Mouse (Mus musculus) spleen, adult 18-20 months (tissue): Measurements from ENCODE around the gene Rnls.
A peak's percentile ranks its signal among the peaks of the same experiment; 100 is the strongest.

Experiments
- DNase-seq, 2 experiments: peaks; one replicate each; pipeline ENCODE4 v3.0.0; 2022; ENCODE audit warnings: mixed read lengths in 2 of 2

Gene Rnls

GRCm38 (mm10) chr19:33259164-33259563 is 132.9 kb downstream of the Rnls start:
- no peak for DNase-seq

GRCm38 (mm10) chr19:33253893-33254292 is 138.2 kb downstream of the Rnls start:
- DNase-seq: no peak

GRCm38 (mm10) chr19:33252226-33252625 is 139.9 kb downstream of the Rnls start:
- no peak for DNase-seq

- DNase-seq: no peak
These were observed 147.9 kb downstream of the Rnls start for GRCm38 (mm10) chr19:33244196-33244595.

GRCm38 (mm10) chr19:33240386-33240785 is 151.7 kb downstream of the Rnls start:
- DNase-seq: no peak

- DNase-seq: no peak
These were observed 159.2 kb downstream of the Rnls start for GRCm38 (mm10) chr19:33232902-33233301.

GRCm38 (mm10) chr19:33231303-33231702 is 160.8 kb downstream of the Rnls start:
- no peak for DNase-seq

GRCm38 (mm10) chr19:33227004-33227403 is 165.1 kb downstream of the Rnls start:
- peak; percentile 24 to 58 for DNase-seq

GRCm38 (mm10) chr19:33225858-33226705 is 166.0 kb downstream of the Rnls start:
- DNase-seq: no peak

- DNase-seq: no peak
These were observed 167.1 kb downstream of the Rnls start for GRCm38 (mm10) chr19:33225002-33225376.

GRCm38 (mm10) chr19:33224181-33225001 is 167.7 kb downstream of the Rnls start:
- no peak for DNase-seq

- no peak for DNase-seq
These were observed 168.3 kb downstream of the Rnls start for GRCm38 (mm10) chr19:33223766-33224165.

- no peak for DNase-seq
These were observed 168.8 kb downstream of the Rnls start for GRCm38 (mm10) chr19:33223276-33223675.

- peak; percentile 45 to 48 for DNase-seq
These were observed 169.4 kb downstream of the Rnls start for GRCm38 (mm10) chr19:33222595-33223223.

GRCm38 (mm10) chr19:33217791-33218300 is 174.2 kb downstream of the Rnls start:
- DNase-seq: no peak

- DNase-seq: no peak
These were observed 182.4 kb downstream of the Rnls start for GRCm38 (mm10) chr19:33209709-33210108.

GRCm38 (mm10) chr19:33207991-33208390 is 184.1 kb downstream of the Rnls start:
- no peak for DNase-seq

- no peak for DNase-seq
These were observed 186.7 kb downstream of the Rnls start for GRCm38 (mm10) chr19:33205389-33205788.

GRCm38 (mm10) chr19:33202422-33202821 is 189.7 kb downstream of the Rnls start:
- no peak for DNase-seq

- DNase-seq: no peak
These were observed 190.9 kb downstream of the Rnls start for GRCm38 (mm10) chr19:33201181-33201580.

- DNase-seq: no peak
These were observed 200.0 kb downstream of the Rnls start for GRCm38 (mm10) chr19:33192064-33192463.

GRCm38 (mm10) chr19:33188766-33189165 is 203.3 kb downstream of the Rnls start:
- DNase-seq: no peak

GRCm38 (mm10) chr19:33179595-33179994 is 212.5 kb downstream of the Rnls start:
- DNase-seq: no peak
